Mouse (Mus musculus) stomach, postnatal 0 days (tissue): ENCODE data around the gene Palld. TPM values are rescaled to one million over a fixed set of nuclear protein-coding genes. Genes with fewer than 3 reads are reported as not detected.
A peak's percentile ranks its signal among the peaks of the same experiment; 100 is the strongest.

ENCODE experiments used
- ATAC-seq: fragments of 200-750 bp; cut with Nextera tagmentation; 2 replicates; pipeline ENCODE4 v1.8.0; 2017; ENCODE audit not compliant: low FRiP score, low TSS enrichment
- DNase-seq: peaks from one replicate; pipeline ENCODE4 v3.0.0-alpha.2; 2016; ENCODE audit warnings: low spot score
- H3K27ac ChIP-seq: fragments of 300-500 bp; sonication (generic); replicated peaks from 2 replicates; pipeline ENCODE4 v1.5.1; 2014; ENCODE audit warnings: mild to moderate bottlenecking, control low read depth
- H3K27me3 ChIP-seq: fragments of 300-500 bp; sonication (generic); 2 replicates; pipeline ENCODE4 v1.6.1; 2014; ENCODE audit warnings: low read length; ENCODE audit not compliant: control insufficient read depth, insufficient read depth
- H3K36me3 ChIP-seq: fragments of 300-500 bp; sonication (generic); 2 replicates; pipeline ENCODE4 v1.6.1; 2014; ENCODE audit warnings: low read length, mixed read lengths; ENCODE audit not compliant: control insufficient read depth, insufficient read depth
- H3K4me1 ChIP-seq: fragments of 300-500 bp; sonication (generic); replicated peaks from 2 replicates; pipeline ENCODE4 v1.6.1; 2014; ENCODE audit warnings: antibody characterized with exemption; ENCODE audit not compliant: control insufficient read depth, insufficient read depth
- H3K4me2 ChIP-seq: fragments of 300-500 bp; sonication (generic); replicated peaks from 2 replicates; pipeline ENCODE4 v1.6.1; 2014; ENCODE audit warnings: low read depth, mild to moderate bottlenecking, control low read depth, moderate library complexity
- H3K4me3 ChIP-seq: fragments of 300-500 bp; sonication (generic); 2 replicates; pipeline ENCODE4 v1.5.1; 2014; ENCODE audit warnings: low read depth, low read length, control low read depth
- H3K9ac ChIP-seq: fragments of 300-500 bp; sonication (generic); 2 replicates; pipeline ENCODE4 v1.6.1; 2014; ENCODE audit warnings: mild to moderate bottlenecking, low read length, control low read depth, mixed read lengths
- H3K9me3 ChIP-seq: fragments of 300-500 bp; sonication (generic); 2 replicates; pipeline ENCODE4 v1.6.1; 2016; ENCODE audit warnings: low read length; ENCODE audit not compliant: control insufficient read depth
- CTCF ChIP-seq: IDR thresholded peaks from 2 replicates; pipeline ENCODE4 v1.5.1; 2016; ENCODE audit warnings: antibody characterized with exemption, low read depth, mild to moderate bottlenecking, moderate library complexity
- EP300 ChIP-seq: optimal IDR thresholded peaks from 2 replicates; pipeline ENCODE3; 2016; ENCODE audit warnings: antibody characterized with exemption
- WGBS: fragments of 180-500 bp; shearing (Covaris S2); extraction: QIAGEN DNeasy Blood & Tissue Kit; methylation state at CpG from one replicate; pipeline ENCODE4 v1.1.7; 2014; 5-methylcytosine and 5-hydroxymethylcytosine counted together
- polyA plus RNA-seq: library from polyadenylated mRNA; unstranded; fragments of >200 nt; fragmentation: Nextera tagmentation; extraction: Ambion mirVana; gene quantifications from 2 replicates; pipeline ENCODE4 v1.2.1, GENCODE M21; 2015

The Palld gene
- polyA plus RNA-seq, 1 experiment from 2014 or later: 71.0 TPM

GRCm38 (mm10) chr8:61533356-61533926 is 369.0 kb downstream of the Palld start:
- WGBS: 51% methylated on average over 16 of the region's 16 CpGs
- DNase-seq (peak; percentile 33), ATAC-seq (no peak)
- Histone ChIP-seq H3K27me3 (no peaks in the 10 kb centered on the region), H3K4me3 (no peak overlapping the region), H3K4me1 (no peaks in the 10 kb centered on the region), H3K27ac (no peak overlapping the region), H3K4me2 (no peak overlapping the region), H3K36me3 (peaks cover 8% of the 10 kb centered on the region), H3K9me3 (no peaks in the 10 kb centered on the region), H3K9ac (no peak overlapping the region)
- TF ChIP-seq CTCF: 0 out of 2 replicates have a peak, but pooled peaks have one; percentile 13
- no peak for TF ChIP-seq EP300

GRCm38 (mm10) chr8:61532831-61533230 is 369.7 kb downstream of the Palld start:
- no peaks in the 10 kb centered on the region for H3K9me3 ChIP-seq
- peaks cover 8% of the 10 kb centered on the region for H3K36me3 ChIP-seq
- 72% methylated on average over 5 of the region's 5 CpGs for WGBS

DNA sequence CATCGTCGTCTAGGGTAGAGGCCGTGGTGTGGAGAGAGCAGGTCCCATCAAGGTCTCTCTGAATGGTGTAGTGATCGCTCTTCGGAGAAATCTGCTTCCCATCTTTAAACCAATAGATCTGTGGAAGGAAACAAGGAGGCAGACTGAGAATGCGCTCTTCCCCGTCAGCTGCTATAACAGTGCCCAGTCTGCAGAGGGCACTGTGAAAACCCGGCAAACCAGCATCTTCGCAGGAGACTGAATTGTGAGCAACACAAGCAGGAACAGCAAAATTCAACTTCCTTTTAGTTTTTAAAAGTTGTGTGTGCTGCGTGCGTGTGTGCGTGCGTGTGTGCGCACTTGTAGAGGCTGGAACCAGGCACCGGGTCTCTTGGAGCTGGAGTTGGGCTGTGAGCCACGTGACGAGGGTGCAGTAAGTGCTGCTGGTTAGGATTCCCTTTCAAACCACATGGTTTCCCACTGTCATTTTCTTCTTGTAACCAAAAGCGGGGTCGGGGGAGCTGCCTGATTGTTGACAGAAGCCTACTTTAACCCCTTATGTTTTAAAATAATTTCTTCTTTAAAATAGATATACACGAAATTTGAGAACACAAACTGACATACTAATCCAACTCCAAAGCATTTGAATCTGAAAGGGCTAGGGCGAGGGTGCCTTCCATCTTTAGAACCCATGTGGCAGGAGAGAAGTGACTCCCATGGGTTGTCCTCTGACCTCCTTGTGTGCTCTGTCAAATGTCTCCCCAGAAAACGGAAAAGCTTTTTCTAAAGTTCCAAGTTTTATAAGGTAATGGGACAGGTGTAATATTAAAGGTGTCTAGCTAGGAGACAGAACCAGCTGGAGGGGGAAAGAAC is 370.3 kb downstream of the Palld start:
- DNase-seq: no peak
- H3K36me3 ChIP-seq: peaks cover 8% of the 10 kb centered on the region
- TF ChIP-seq CTCF: peak; percentile 63
- no peak for TF ChIP-seq EP300
- H3K4me2 ChIP-seq: no peak overlapping the region
- no peaks in the 10 kb centered on the region for H3K27me3 ChIP-seq
- H3K9ac ChIP-seq: no peak overlapping the region
- no peak overlapping the region for H3K4me3 ChIP-seq
- H3K4me1 ChIP-seq: no peaks in the 10 kb centered on the region; the same call in 1 of the 2 replicates
- H3K9me3 ChIP-seq: no peaks in the 10 kb centered on the region
- no peak overlapping the region for H3K27ac ChIP-seq
- ATAC-seq: no peak
- WGBS: 78% methylated on average over 22 of the region's 22 CpGs

More at GRCm38 (mm10) chr8:61532831-61533230, 369.7 kb downstream of the Palld start:
- Histone ChIP-seq H3K4me1 (no peaks in the 10 kb centered on the region), H3K9ac (no peak overlapping the region), H3K4me3 (no peak overlapping the region), H3K4me2 (no peak overlapping the region), H3K27ac (no peak overlapping the region), H3K27me3 (no peaks in the 10 kb centered on the region)
- TF ChIP-seq CTCF (no peak), EP300 (no peak)
- ATAC-seq (no peak), DNase-seq (no peak)

DNA sequence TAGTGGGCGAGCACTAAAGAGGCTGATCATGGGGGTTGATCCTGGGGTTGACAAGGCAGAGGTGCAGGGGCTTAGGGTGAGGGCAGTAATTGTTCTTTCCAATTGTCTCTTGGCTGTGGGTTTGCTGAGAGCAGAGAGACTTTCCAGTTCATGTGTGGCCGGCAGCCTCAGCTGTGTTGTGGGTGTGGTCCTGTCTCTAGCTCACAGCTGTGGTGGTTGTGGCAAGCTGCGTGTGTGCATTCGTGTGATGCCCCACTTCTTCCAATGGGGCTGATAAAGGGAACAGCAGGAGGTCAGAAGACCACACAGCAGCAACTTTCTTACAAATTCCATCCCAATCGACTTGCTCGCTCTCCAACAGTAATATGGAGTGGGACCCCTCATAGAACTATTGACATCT is 373.8 kb downstream of the Palld start:
- DNase-seq (no peak), ATAC-seq (no peak)
- WGBS: 62% methylated on average over 6 of the region's 6 CpGs
- peaks cover 11% of the 10 kb centered on the region for H3K36me3 ChIP-seq
- H3K9ac ChIP-seq: no peak overlapping the region
- no peaks in the 10 kb centered on the region for H3K9me3 ChIP-seq
- H3K4me1 ChIP-seq: no peaks in the 10 kb centered on the region; the same call in 1 of the 2 replicates
- H3K4me3 ChIP-seq: no peak overlapping the region
- H3K4me2 ChIP-seq: no peak overlapping the region
- no peak for TF ChIP-seq EP300
- no peak for TF ChIP-seq CTCF
- H3K27ac ChIP-seq: no peak overlapping the region; the same call in 1 of the 2 replicates
- H3K27me3 ChIP-seq: no peaks in the 10 kb centered on the region

GRCm38 (mm10) chr8:61528197-61528596 is 374.3 kb downstream of the Palld start:
- Histone ChIP-seq H3K4me2 (no peak overlapping the region), H3K4me3 (no peak overlapping the region), H3K4me1 (no peaks in the 10 kb centered on the region; the same call in 1 of the 2 replicates), H3K27me3 (no peaks in the 10 kb centered on the region), H3K9ac (no peak overlapping the region), H3K36me3 (peaks cover 11% of the 10 kb centered on the region), H3K27ac (no peak overlapping the region; the same call in 1 of the 2 replicates), H3K9me3 (no peaks in the 10 kb centered on the region)
- DNase-seq (no peak), ATAC-seq (no peak)
- TF ChIP-seq CTCF (no peak), EP300 (no peak)
- 81% methylated on average over 9 of the region's 9 CpGs for WGBS

GRCm38 (mm10) chr8:61527037-61527436 is 375.5 kb downstream of the Palld start:
- DNase-seq: no peak
- peak; percentile 64; the same call in 1 of the 2 replicates for ATAC-seq
- Histone ChIP-seq H3K9ac (no peak overlapping the region), H3K4me3 (no peak overlapping the region), H3K36me3 (peaks cover 13% of the 10 kb centered on the region), H3K9me3 (no peaks in the 10 kb centered on the region), H3K27ac (no peak overlapping the region), H3K4me2 (no peak overlapping the region), H3K27me3 (no peaks in the 10 kb centered on the region), H3K4me1 (no peaks in the 10 kb centered on the region; the same call in 1 of the 2 replicates)
- 63% methylated on average over 14 of the region's 14 CpGs for WGBS
- TF ChIP-seq EP300 (no peak), CTCF (no peak)
